ENCODE assay signal across 8 mouse cellular contexts in the genomic region with DNA sequence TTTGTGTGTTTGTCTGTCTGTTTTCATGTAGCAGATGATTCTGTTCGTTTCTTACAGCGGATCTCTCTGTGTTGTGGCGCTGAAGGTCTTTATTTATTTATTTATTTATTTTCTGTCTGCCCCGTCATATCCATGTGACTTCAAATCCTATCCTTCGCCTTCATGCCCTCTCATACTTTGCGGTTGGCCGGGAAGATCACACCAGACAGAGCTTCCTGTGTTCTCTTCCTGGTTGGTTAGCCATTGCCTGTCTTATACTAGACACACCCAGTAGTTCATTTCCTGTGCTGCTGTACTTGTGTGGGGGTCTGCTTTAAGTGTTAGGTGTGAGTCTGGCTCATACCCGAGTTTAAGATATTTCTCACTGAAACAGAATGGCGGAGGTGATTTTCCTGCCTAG. TPM values are rescaled to one million over a fixed set of nuclear protein-coding genes. Genes with fewer than 3 reads are reported as not detected.
DNase-seq lines count a peak whose midpoint lies in the region; ATAC-seq and TF ChIP-seq lines count a peak whose summit lies in the region.

No protein-coding gene starts in this region.

- WGBS in hindbrain, embryonic 15.5 days: 16% methylated on average over 9 of the region's 9 CpGs
- WGBS in thymus, adult 2 months: under 1% methylated on average over 9 of the region's 9 CpGs

- peak overlapping the region; percentile 79 for H3K4me3 ChIP-seq in layer of hippocampus, adult 2 months
- peak overlapping the region; percentile 86 for H3K4me3 ChIP-seq in hindbrain, embryonic 15.5 days
- peak overlapping the region; percentile 100; the same call in 1 of the 2 replicates for H3K4me3 ChIP-seq in thymus, adult 2 months (ENCODE audit: control insufficient read depth, insufficient read depth, low read length)

- ATAC-seq in common myeloid progenitor, adult 5-6 weeks (replicated peaks; ENCODE audit: low read depth, poor library complexity, severe bottlenecking): peak; percentile 85
- peak; percentile 37; the same call in 1 of the 2 replicates for ATAC-seq in hindbrain, embryonic 15.5 days (ENCODE audit: low FRiP score, low read depth)

- no peak for TF ChIP-seq CTCF in layer of hippocampus, adult 2 months (conservative IDR thresholded peaks at IDR 0.05)
- TF ChIP-seq CTCF in thymus, adult 2 months (IDR thresholded peaks at IDR 0.05; ENCODE audit: borderline replicate concordance, control insufficient read depth, extremely low read depth, insufficient read depth, low read length, poor library complexity): no peak

- peaks cover 28% of the 10 kb centered on the region for H3K4me1 ChIP-seq in hindbrain, embryonic 15.5 days (replicated peaks)
- H3K4me1 ChIP-seq in thymus, adult 2 months (replicated peaks; ENCODE audit: control insufficient read depth, insufficient read depth, low read length): peaks cover 4% of the 10 kb centered on the region

- H3K4me2 ChIP-seq in hindbrain, embryonic 15.5 days: peak overlapping the region; percentile 83

- peak overlapping the region; percentile 88 for H3K9ac ChIP-seq in hindbrain, embryonic 15.5 days

- H3K36me3 ChIP-seq in hindbrain, embryonic 15.5 days: peaks cover 31% of the 10 kb centered on the region
- peaks cover 14% of the 10 kb centered on the region for H3K36me3 ChIP-seq in thymus, adult 2 months (ENCODE audit: control insufficient read depth, insufficient read depth, low read length)

- DNase-seq in layer of hippocampus, adult 2 months (ENCODE audit: low spot score in 2 of 2): no peak
- no peak for DNase-seq in layer of hippocampus, postnatal 36 days
- DNase-seq in lung, postnatal 25 days (ENCODE audit: low spot score): peak; percentile 34
- peak; percentile 44 for DNase-seq in thymus, adult 2 months
- no peak for DNase-seq in right cerebral cortex, postnatal 10 days (ENCODE audit: low spot score in 2 of 2)
- no peak for DNase-seq in urinary bladder, postnatal 10 days (ENCODE audit: low spot score)

- no peaks in the 10 kb centered on the region for H3K27me3 ChIP-seq in hindbrain, embryonic 15.5 days
- no peaks in the 10 kb centered on the region for H3K27me3 ChIP-seq in thymus, adult 2 months (ENCODE audit: control insufficient read depth, insufficient read depth, low read length)

- TF ChIP-seq POLR2A in thymus, adult 2 months (IDR thresholded peaks at IDR 0.05; ENCODE audit: control insufficient read depth, extremely low read depth, insufficient read depth, low read length, poor library complexity): no peak

- H3K27ac ChIP-seq in layer of hippocampus, adult 2 months: peak overlapping the region; percentile 91
- H3K27ac ChIP-seq in hindbrain, embryonic 15.5 days (replicated peaks): peak overlapping the region; percentile 78
- peak overlapping the region; percentile 78 for H3K27ac ChIP-seq in thymus, adult 2 months (ENCODE audit: control insufficient read depth, insufficient read depth, low read length)

- no peaks in the 10 kb centered on the region for H3K9me3 ChIP-seq in hindbrain, embryonic 15.5 days

RNA-seq across cellular contexts. Expression of gene B4galt7, which starts 1.0 kb away (rescaled TPM):
- 10 to 100 TPM; 22.8 to 24.3 TPM for total RNA-seq in layer of hippocampus, adult 2 months (2021)
- 10 to 100 TPM; 23.6 to 25.0 TPM for total RNA-seq in layer of hippocampus, postnatal 36 days (2021)
- 13.3 and 14.2 TPM in 2 replicates for total RNA-seq in common myeloid progenitor, adult 5-6 weeks (2017)
- 44.8 and 46.0 TPM in 2 replicates for polyA plus RNA-seq in hindbrain, embryonic 15.5 days (2015; fragmentation: Nextera tagmentation; extraction: Ambion mirVana)
- 45.3 and 47.2 TPM in 2 replicates for polyA plus RNA-seq in thymus, adult 2 months (2012; rRNA removed)

RNA-seq across cellular contexts. Expression of gene Caml, which starts 22.1 kb away (rescaled TPM):
- 10 to 100 TPM; 38.7 to 50.2 TPM for total RNA-seq in layer of hippocampus, adult 2 months (2021)
- total RNA-seq in layer of hippocampus, postnatal 36 days (2021): 10 to 100 TPM; 44.2 to 47.9 TPM
- total RNA-seq in common myeloid progenitor, adult 5-6 weeks (2017): 62.9 and 63.5 TPM in 2 replicates
- polyA plus RNA-seq in hindbrain, embryonic 15.5 days (2015; fragmentation: Nextera tagmentation; extraction: Ambion mirVana): 98.6 and 103 TPM in 2 replicates
- 15.7 and 17.8 TPM in 2 replicates for polyA plus RNA-seq in thymus, adult 2 months (2012; rRNA removed)

RNA-seq across cellular contexts. Expression of gene Tmed9, which starts 27.1 kb away (rescaled TPM):
- total RNA-seq in layer of hippocampus, adult 2 months (2021): 100 to 1,000 TPM; 133 to 138 TPM
- 100 to 1,000 TPM; 141 to 143 TPM for total RNA-seq in layer of hippocampus, postnatal 36 days (2021)
- 149 and 150 TPM in 2 replicates for total RNA-seq in common myeloid progenitor, adult 5-6 weeks (2017)
- polyA plus RNA-seq in hindbrain, embryonic 15.5 days (2015; fragmentation: Nextera tagmentation; extraction: Ambion mirVana): 98.0 and 101 TPM in 2 replicates
- 73.4 and 76.8 TPM in 2 replicates for polyA plus RNA-seq in thymus, adult 2 months (2012; rRNA removed)

RNA-seq across cellular contexts. Expression of gene Fam193b, which starts 29.7 kb away (rescaled TPM):
- 10 to 100 TPM; 95.3 to 97.7 TPM for total RNA-seq in layer of hippocampus, adult 2 months (2021)
- 10 to 100 TPM; 88.6 to 96.2 TPM for total RNA-seq in layer of hippocampus, postnatal 36 days (2021)
- 18.4 and 28.0 TPM in 2 replicates for total RNA-seq in common myeloid progenitor, adult 5-6 weeks (2017)
- 52.9 and 54.8 TPM in 2 replicates for polyA plus RNA-seq in hindbrain, embryonic 15.5 days (2015; fragmentation: Nextera tagmentation; extraction: Ambion mirVana)
- 381 and 409 TPM in 2 replicates for polyA plus RNA-seq in thymus, adult 2 months (2012; rRNA removed)

RNA-seq across cellular contexts. Expression of gene Ddx46, which starts 34.2 kb away (rescaled TPM):
- 10 to 100 TPM; 50.8 to 54.8 TPM for total RNA-seq in layer of hippocampus, adult 2 months (2021)
- total RNA-seq in layer of hippocampus, postnatal 36 days (2021): 10 to 100 TPM; 47.4 to 52.6 TPM
- 120 and 155 TPM in 2 replicates for total RNA-seq in common myeloid progenitor, adult 5-6 weeks (2017)
- 23.9 and 24.1 TPM in 2 replicates for polyA plus RNA-seq in hindbrain, embryonic 15.5 days (2015; fragmentation: Nextera tagmentation; extraction: Ambion mirVana)
- polyA plus RNA-seq in thymus, adult 2 months (2012; rRNA removed): 25.3 and 29.5 TPM in 2 replicates

Comparison
In these comparisons a context has a peak if more than half of its experiments do, and no peak if none do; other contexts are left out.
1. DNase-seq: peak in lung, postnatal 25 days (single experiment) and thymus, adult 2 months (single experiment); none in layer of hippocampus, adult 2 months (0 of 2), layer of hippocampus, postnatal 36 days (0 of 2), right cerebral cortex, postnatal 10 days (0 of 2) and urinary bladder, postnatal 10 days (single experiment).
2. Peak in every context shown above with its lines, with median percentiles within 50 percentile points of each other: H3K27ac ChIP-seq and H3K4me3 ChIP-seq.